Mouse (Mus musculus): Measurements from ENCODE around the gene Fam196a.

Gene Fam196a

DNA sequence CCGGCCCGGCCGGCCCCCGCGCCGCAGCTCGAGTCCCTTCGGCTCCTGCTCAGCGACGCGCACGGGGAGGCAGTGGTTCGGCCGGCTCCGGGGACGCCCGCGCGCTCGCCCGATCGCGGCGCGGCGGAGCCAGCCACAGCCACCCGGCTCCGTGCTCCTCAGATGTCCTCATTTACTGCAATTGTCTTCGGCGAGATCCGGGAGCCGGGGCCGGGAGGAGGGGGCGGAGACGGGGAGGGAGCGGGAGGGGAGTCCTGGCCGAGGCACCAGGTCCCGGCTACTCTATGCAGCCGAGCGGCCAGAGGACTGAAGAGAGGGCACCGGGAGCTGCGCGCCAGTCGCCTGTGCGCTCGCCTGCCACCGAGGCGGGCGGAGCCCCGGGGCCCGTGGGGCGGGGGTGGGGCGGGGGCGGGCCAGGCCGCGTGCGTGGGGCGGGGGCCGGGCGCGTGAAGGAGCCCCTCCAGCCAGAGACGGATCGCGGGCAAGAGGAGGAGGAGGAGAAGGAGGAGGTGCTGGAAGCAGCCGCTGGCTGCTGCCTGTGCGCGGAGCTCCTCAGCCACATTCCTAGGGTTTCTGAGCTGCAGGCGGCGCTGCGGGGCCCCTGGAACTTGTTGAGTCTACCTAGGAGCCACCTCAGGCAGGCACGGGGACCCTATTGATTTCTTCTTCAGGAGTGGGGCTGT is at the start of gene Fam196a:
Fam196a (minus strand) TSS at position 504 of the 683 bp plus-strand sequence.
- peak; percentile 12 to 15 for DNase-seq

DNA sequence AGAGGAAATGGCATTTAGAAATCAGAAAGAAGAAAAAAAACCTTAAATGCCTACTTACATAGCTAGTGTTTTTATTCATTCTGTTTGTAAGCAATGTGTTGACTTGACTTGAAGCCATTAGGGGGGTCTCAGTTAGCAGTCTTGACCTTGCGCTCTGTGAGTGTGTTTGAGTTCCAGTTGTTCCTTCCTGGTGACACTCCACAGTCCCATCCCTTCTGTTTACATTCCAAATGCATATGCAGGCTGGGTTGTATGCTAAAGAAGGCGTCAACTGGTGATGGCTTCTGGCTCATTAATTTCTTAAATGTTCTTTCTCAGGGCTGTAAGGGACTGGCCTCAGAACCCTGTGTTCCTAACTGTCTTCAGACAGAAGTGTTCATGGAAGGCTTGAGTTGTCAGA is 23.4 kb upstream of the Fam196a start:
- DNase-seq = no peak

DNA sequence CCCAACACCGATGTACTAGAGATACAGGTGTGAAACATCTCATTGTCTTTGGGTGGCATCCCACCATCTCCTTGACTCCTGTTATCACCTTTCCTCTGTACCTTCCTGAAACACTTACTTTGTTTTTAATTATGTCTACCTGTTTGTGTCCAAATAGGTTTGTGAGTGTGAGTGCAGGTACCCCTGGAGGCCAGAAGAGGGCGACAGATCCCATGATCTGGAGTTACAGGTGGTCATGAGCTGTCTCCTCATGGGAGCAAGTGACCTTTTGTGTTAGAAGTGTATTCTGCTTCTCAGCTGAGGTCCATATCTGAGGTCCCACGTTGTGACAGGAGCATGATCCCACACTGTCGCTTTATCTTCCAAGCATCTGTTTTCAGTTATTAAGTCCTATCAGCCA is 22.6 kb upstream of the Fam196a start:
- no peak for DNase-seq

DNA sequence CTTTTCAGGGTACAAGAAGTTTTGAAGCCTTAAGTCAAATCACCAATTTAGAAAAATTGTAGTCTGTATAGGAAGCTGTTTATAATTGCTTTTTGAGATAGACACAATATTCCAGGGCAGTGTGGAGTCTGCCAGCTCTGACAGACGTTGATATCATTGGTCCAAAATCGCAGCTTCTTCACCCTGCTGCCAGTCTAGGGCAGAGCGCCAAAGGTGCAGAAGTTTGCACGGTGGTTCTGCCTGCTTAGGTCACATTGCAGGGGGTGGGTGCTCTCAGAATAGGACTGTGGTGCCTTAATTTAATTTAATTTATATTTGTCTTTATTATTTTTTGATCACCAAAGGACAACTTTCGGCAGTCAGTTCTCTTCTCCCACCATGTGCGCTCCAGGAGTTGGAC is 20.9 kb upstream of the Fam196a start:
- DNase-seq = no peak

- no peak for DNase-seq
Observed at GRCm38 (mm10) chr7:134945925-134946716, 7.9 kb upstream of the Fam196a start.

GRCm38 (mm10) chr7:134943701-134944100 is 5.5 kb upstream of the Fam196a start:
- DNase-seq = no peak

- DNase-seq = no peak
Observed at GRCm38 (mm10) chr7:134943063-134943462, 4.8 kb upstream of the Fam196a start.

GRCm38 (mm10) chr7:134941891-134942290 is 3.7 kb upstream of the Fam196a start:
- no peak for DNase-seq

GRCm38 (mm10) chr7:134937471-134937926 is 731 bp downstream of the Fam196a start:
- no peak for DNase-seq

- DNase-seq = no peak
Observed at GRCm38 (mm10) chr7:134931886-134932285, 6.3 kb downstream of the Fam196a start.

DNA sequence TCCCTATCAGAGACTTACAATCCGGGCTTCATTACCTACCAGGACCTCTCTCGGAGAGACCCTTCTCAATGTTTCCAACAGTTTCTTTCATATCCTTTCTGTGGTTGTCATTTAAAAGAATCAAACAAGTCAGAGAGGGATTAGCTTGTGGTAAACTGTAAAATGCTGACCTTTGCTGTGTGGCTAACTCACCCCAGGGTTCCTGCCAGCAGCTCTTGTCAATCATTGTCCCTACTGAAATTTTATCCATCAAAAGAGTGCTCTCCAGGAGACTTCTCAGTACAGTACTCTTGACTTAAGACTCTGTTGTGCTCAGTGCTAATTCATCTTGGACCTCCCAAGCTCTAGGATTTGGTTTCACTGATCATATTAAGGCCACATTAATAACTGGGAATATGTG is 36.2 kb downstream of the Fam196a start:
- no peak for DNase-seq

DNA sequence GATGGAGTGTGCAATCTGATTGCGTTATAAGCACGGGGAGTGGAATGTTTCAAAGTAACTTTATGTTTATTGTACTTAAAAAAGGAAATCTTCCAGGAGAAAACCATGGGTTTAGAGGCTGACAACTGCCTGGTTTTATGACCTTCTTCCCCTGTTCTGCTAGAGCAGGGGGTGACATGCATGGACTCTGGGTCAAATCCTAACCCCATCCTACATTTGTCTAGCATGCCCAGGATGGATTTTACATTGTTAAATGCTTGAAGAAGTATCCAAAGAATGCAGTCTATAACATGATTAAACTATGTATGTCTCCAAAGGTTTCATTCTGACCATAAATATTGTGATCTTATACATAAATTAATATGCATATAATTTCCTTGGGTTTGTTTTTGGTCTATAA is 38.8 kb downstream of the Fam196a start:
- no peak for DNase-seq

DNA sequence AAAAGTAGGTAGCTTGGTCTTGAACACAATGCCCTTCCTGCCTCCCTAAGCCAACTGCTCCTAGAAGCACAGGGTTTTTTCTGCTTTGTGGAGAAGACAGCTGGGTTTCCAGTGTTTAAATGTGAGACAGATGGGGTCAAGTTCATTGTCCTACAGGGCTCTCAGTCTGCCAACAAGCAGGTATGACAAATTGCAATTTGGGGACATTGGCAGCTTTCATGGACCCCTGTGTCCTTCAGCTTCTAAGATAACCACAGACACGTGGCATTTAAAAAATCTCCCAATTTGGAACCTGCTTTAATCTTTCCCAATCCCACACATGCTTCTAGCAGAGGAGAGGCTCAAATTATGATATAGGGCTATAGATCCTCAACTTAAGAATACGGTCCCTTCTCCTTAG is 43.6 kb downstream of the Fam196a start:
- DNase-seq = no peak

DNA sequence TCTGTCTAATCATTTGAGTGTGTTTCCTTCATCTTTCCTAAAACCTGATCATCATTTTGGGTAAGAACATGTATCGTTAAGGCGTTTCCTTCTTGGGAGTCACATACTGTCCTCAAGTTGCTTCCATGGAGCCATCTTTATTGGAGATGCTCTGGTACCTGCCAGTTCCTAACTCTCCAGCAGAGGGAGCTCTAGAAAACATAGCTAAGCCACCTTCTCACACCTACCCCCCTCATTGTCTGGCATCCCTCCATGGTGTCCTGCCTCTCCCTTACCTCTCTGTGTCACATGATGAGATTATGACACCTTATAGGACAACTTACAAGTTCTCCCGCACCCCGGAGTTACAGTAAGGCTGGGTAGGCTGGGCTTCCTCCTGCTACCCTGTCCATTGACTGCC is 45.3 kb downstream of the Fam196a start:
- peak; percentile 2 to 6 for DNase-seq

GRCm38 (mm10) chr7:134892449-134892871 is 45.8 kb downstream of the Fam196a start:
- DNase-seq = no peak

DNA sequence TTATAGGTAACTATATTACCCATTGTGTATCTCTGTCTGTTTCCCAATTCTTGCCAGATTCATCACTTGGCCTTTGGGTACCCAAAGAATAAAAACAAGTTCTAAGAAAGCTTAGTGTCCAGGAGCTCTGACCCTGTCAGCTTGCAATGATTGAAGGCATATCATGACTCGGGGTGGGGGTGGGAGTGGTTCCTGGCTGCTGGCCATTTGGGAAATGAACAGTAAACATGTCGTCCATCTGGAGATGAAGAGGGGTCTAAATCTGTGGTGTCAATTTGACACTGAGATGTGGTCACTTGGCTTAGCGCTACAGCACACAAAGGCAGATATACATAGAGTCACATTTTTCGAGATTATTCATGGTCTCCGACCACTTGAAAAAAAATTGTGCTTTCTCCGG is 54.7 kb downstream of the Fam196a start:
- no peak for DNase-seq

DNA sequence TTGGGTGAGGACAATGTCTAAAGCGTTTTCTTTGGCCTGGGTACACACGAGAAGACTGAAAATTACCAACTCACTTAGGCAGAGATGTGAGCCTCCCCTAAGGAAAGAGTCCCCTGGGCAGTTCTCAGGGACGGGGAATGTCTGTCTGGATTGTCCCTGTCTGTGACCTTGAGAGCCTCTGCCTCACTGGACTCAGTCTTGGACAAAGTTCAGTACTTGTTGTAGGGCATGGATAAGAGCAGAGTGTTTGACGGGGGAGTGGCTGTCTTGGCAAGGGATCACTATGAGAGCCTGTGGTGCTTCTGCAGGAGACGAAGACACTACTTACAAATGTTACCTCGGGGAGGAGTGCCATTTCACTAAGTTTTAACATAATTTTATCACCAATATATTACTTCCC is 57.8 kb downstream of the Fam196a start:
- no peak for DNase-seq

DNA sequence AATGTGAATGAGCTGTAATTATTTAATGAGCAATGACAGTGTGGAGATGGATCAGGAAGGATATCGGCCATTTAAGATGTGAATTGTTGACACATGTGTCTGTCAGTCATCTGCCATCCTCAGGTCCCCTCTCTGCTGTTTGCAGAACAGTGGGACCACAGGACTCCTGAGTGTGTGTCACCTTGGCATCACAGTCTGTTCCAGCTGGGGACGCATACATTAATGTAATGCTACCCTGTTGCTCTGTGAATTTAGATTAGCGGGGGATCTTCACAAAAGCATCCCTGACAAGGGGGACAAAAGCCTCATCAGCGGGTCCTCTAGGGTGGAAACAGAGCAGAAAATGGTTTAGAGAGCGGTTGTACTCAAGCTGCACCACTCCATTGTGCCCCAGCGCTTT is 59.2 kb downstream of the Fam196a start:
- DNase-seq = no peak

DNA sequence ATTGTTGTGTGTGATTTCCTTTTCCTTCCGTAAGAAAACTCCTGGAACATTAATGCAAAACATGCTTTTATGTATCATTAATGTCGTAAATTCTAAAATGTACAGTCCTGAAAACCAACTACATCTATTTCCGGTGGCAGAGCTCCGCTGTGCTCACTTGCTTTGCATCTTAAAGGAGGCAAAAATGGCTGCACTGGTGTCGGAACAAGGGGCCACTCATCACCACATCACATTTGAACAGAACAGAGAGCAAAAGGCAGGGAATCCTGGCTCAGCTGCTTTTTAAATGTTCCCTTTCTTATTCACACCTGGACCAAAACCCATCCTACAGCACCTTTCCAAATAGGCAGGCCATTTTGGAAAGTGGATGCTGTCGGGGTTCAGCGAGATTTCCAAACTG is 65.2 kb downstream of the Fam196a start:
- no peak for DNase-seq

DNA sequence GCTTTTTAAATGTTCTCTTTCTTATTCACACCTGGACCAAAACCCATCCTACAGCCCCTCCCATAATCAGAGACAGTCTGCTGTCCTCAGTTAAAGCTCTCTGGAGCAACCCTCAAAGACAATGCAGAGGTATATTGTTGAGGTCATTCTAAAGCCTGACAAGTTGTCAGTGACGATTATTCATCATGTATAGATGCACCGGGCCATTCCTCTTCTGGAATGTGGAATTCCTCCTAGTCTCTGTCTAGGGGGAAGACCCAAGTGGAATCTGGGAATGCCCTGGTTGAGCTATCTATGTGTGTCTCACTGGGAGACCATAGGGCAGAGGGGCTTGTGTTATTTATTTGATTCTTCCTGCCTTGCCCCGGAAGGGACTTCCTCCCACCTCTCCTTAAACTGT is 65.7 kb downstream of the Fam196a start:
- DNase-seq = no peak

DNA sequence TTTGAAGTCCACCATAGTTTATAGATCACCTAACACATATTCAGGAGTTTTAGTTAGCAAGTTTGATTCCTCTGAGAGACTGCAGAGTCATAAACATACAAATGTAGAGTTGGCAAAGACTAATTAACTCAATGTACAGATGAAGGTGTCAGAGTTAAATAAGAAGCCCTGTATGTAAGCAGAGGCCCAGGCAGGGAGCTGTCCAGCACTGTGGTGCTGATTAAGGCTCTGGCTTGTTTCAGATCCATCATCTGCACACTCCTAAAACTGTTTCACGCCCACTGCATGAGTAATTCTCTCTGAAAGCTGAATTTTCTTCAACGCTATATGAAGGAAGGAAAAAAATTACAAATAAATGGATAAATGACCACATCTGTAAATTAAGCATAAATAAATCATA is 74.1 kb downstream of the Fam196a start:
- no peak for DNase-seq

DNA sequence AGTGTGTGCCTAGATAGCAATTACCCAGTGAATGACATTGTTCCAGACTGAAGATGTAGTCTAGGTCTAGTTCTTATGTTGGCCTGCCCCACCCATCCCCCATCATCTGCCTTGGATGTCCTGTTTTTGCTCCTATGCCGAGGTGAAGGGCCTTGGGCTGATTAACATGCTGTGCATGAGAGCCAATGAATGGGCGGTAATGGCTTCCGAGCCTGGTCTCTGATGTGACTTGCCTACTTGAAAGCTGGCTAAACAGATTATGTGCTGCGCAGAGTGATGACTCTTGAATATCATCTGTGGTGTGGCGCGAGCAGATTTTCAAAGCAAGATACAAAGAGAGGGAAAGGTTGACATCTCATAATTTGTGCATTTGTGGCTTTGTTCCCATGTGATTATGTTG is 76.2 kb downstream of the Fam196a start:
- no peak for DNase-seq

GRCm38 (mm10) chr7:134842751-134843150 is 95.5 kb downstream of the Fam196a start:
- no peak for DNase-seq

- DNase-seq = no peak
Observed at GRCm38 (mm10) chr7:134840066-134840465, 98.2 kb downstream of the Fam196a start.

All from cerebellum, adult 18-20 months (tissue).